9 mouse cellular contexts compared by ENCODE assay signal in genomic region chr9:119970763-119971656, GRCm38 (mm10). TPM values are rescaled to one million over a fixed set of nuclear protein-coding genes. Genes with fewer than 3 reads are reported as not detected.
A peak's percentile ranks its signal among the peaks of the same experiment; 100 is the strongest.
DNase-seq lines count a peak whose midpoint lies in the region; ATAC-seq and TF ChIP-seq lines count a peak whose summit lies in the region.
"Had no signal": no experiment of that assay in that cellular context is flagged by ENCODE, and none has a peak within 500 bp of the region (broad histone marks: within the 10 kb centered on the region; RNA-seq: fewer than 3 reads in every experiment).

No protein-coding gene starts in this region.

- TF ChIP-seq EP300 in liver, postnatal 0 days (IDR thresholded peaks at IDR 0.05; ENCODE audit: low read depth) = no peak

- peaks cover 13 to 27% of the 10 kb centered on the region in 2 experiments for H3K4me1 ChIP-seq in heart, embryonic 14.5 days (ENCODE audit: control insufficient read depth in 2 of 2, insufficient read depth in 2 of 2, low read length in 2 of 2)
- H3K4me1 ChIP-seq in liver, postnatal 0 days (ENCODE audit: insufficient read depth) = peaks cover 19% of the 10 kb centered on the region

- no peak overlapping the region for H3K4me2 ChIP-seq in heart, embryonic 14.5 days (ENCODE audit: low read length)
- no peak overlapping the region for H3K4me2 ChIP-seq in liver, postnatal 0 days (ENCODE audit: low read depth, low read length)

- 82% methylated on average over 7 of the region's 7 CpGs for whole genome bisulfite sequencing in heart, embryonic 14.5 days
- WGBS in liver, postnatal 0 days (ENCODE audit: insufficient replicate concordance) = 78% methylated on average over 7 of the region's 7 CpGs

- H3K27me3 ChIP-seq in heart, embryonic 14.5 days (ENCODE audit: control insufficient read depth, insufficient read depth, low read length) = no peaks in the 10 kb centered on the region
- H3K27me3 ChIP-seq in liver, postnatal 0 days (ENCODE audit: insufficient read depth, low read length) = no peaks in the 10 kb centered on the region

- peaks cover 41% of the 10 kb centered on the region for H3K36me3 ChIP-seq in heart, embryonic 14.5 days (ENCODE audit: control insufficient read depth, insufficient read depth, low read length)
- peaks cover 42% of the 10 kb centered on the region for H3K36me3 ChIP-seq in liver, postnatal 0 days (replicated peaks; ENCODE audit: insufficient read depth, low read length)

- peak overlapping the region; percentile 4 to 49; a peak in 2 of 4 replicates for H3K27ac ChIP-seq in heart, embryonic 14.5 days (replicated peaks in 1 of 2; ENCODE audit: control insufficient read depth in 1 of 2, insufficient read depth in 1 of 2, low read depth in 2 of 2, low read length in 2 of 2)
- H3K27ac ChIP-seq in liver, postnatal 0 days (ENCODE audit: low read depth) = peak overlapping the region; percentile 84

- TF ChIP-seq CTCF in liver, postnatal 0 days (IDR thresholded peaks at IDR 0.05; ENCODE audit: low read depth) = no peak

- no peak for ATAC-seq in heart, embryonic 14.5 days (ENCODE audit: insufficient number of reproducible peaks, insufficient read depth, low FRiP score, low read depth)
- ATAC-seq in liver, postnatal 0 days = peak; percentile 4; the same call in 1 of the 2 replicates

- H3K9ac ChIP-seq in heart, embryonic 14.5 days (ENCODE audit: low read length) = peak overlapping the region; percentile 17; the same call in 1 of the 2 replicates
- H3K9ac ChIP-seq in liver, postnatal 0 days (replicated peaks) = peak overlapping the region; percentile 12

- H3K9me3 ChIP-seq in heart, embryonic 14.5 days (ENCODE audit: control insufficient read depth, low read length) = no peaks in the 10 kb centered on the region
- no peaks in the 10 kb centered on the region for H3K9me3 ChIP-seq in liver, postnatal 0 days (ENCODE audit: low read length)

- DNase-seq in adrenal gland, postnatal 10 days = peak; percentile 61
- no peak for DNase-seq in adrenal gland, adult 18-20 months (ENCODE audit: low spot score in 2 of 2)
- DNase-seq in ovary, postnatal 14 days (ENCODE audit: low spot score) = peak; percentile 49
- DNase-seq in ovary, postnatal 10 days (ENCODE audit: low spot score) = no peak
- DNase-seq in liver, postnatal 0 days = no peak
- DNase-seq in thymus, postnatal 36 days = no peak
- DNase-seq in thymus, postnatal 25 days = no peak

- no peak overlapping the region for H3K4me3 ChIP-seq in heart, embryonic 14.5 days (ENCODE audit: control insufficient read depth in 1 of 2, insufficient read depth in 1 of 2, low read depth in 1 of 2, low read length in 2 of 2)
- no peak overlapping the region for H3K4me3 ChIP-seq in liver, postnatal 0 days (ENCODE audit: low read depth, low read length)

RNA-seq across cellular contexts. Expression of gene Csrnp1, which starts 13.4 kb away (rescaled TPM):
- total RNA-seq in adrenal gland, postnatal 10 days (2021) = 10 to 100 TPM; 11.9 to 24.0 TPM
- 10 to 100 TPM; 13.8 to 19.3 TPM for total RNA-seq in adrenal gland, adult 18-20 months (2021)
- 1.7 and 3.2 TPM in 2 replicates for polyA plus RNA-seq in heart, embryonic 14.5 days (2014; fragmentation: Nextera tagmentation; extraction: Ambion mirVana)
- 2.9 and 3.4 TPM in 2 replicates for polyA plus RNA-seq in liver, postnatal 0 days (2015; fragmentation: Nextera tagmentation; extraction: Ambion mirVana)

RNA-seq across cellular contexts. Expression of gene Ttc21a, which starts 33.6 kb away (rescaled TPM):
- total RNA-seq in adrenal gland, postnatal 10 days (2021) = under 1 TPM; 0.21 to 0.33 TPM
- under 1 TPM in 1 of 2 experiments, not detected in 1; 0.43 TPM for total RNA-seq in adrenal gland, adult 18-20 months (2021)
- 0.07 and 0.49 TPM in 2 replicates for polyA plus RNA-seq in heart, embryonic 14.5 days (2014; fragmentation: Nextera tagmentation; extraction: Ambion mirVana)
- polyA plus RNA-seq in liver, postnatal 0 days (2015; fragmentation: Nextera tagmentation; extraction: Ambion mirVana) = 0.09 and 0.22 TPM in 2 replicates

RNA-seq across cellular contexts. Expression of gene Gorasp1, which starts 33.6 kb away (rescaled TPM):
- 10 to 100 TPM; 18.9 to 25.7 TPM for total RNA-seq in adrenal gland, postnatal 10 days (2021)
- 10 to 100 TPM; 20.7 to 23.0 TPM for total RNA-seq in adrenal gland, adult 18-20 months (2021)
- 19.5 and 23.2 TPM in 2 replicates for polyA plus RNA-seq in heart, embryonic 14.5 days (2014; fragmentation: Nextera tagmentation; extraction: Ambion mirVana)
- polyA plus RNA-seq in liver, postnatal 0 days (2015; fragmentation: Nextera tagmentation; extraction: Ambion mirVana) = 6.8 and 8.8 TPM in 2 replicates

RNA-seq across cellular contexts. Expression of gene Xirp1, which starts 52.4 kb away (rescaled TPM):
- 1 to 10 TPM; 3.1 to 7.4 TPM for total RNA-seq in adrenal gland, postnatal 10 days (2021)
- total RNA-seq in adrenal gland, adult 18-20 months (2021) = under 1 TPM in 1 of 2 experiments, not detected in 1; 0.80 TPM
- polyA plus RNA-seq in heart, embryonic 14.5 days (2014; fragmentation: Nextera tagmentation; extraction: Ambion mirVana) = 57.1 and 59.9 TPM in 2 replicates
- 0.13 TPM in 2 replicates for polyA plus RNA-seq in liver, postnatal 0 days (2015; fragmentation: Nextera tagmentation; extraction: Ambion mirVana)
- total RNA-seq: neutrophil, adult 5-6 weeks had no signal

Comparison
In these comparisons a context has a peak if more than half of its experiments do, and no peak if none do; other contexts are left out.
1. DNase-seq: peak in adrenal gland, postnatal 10 days (single experiment) and ovary, postnatal 14 days (single experiment); none in adrenal gland, adult 18-20 months (0 of 2), ovary, postnatal 10 days (single experiment), liver, postnatal 0 days (single experiment), thymus, postnatal 36 days (0 of 2) and thymus, postnatal 25 days (single experiment).